9 mouse cellular contexts compared by ENCODE assay signal in genomic region chr9:63651594-63651993, GRCm38 (mm10). TPM values are rescaled to one million over a fixed set of nuclear protein-coding genes. Genes with fewer than 3 reads are reported as not detected.
A peak's percentile ranks its signal among the peaks of the same experiment; 100 is the strongest.
DNase-seq lines count a peak whose midpoint lies in the region; ATAC-seq and TF ChIP-seq lines count a peak whose summit lies in the region.
"Had no signal": no experiment of that assay in that cellular context is flagged by ENCODE, and none has a peak within 500 bp of the region (broad histone marks: within the 10 kb centered on the region; RNA-seq: fewer than 3 reads in every experiment).

No protein-coding gene starts in this region.

- H3K4me2 ChIP-seq in intestine, embryonic 16.5 days (ENCODE audit: low read depth, low read length), result no peak overlapping the region
- H3K4me2 ChIP-seq in intestine, postnatal 0 days (replicated peaks; ENCODE audit: low read depth), result no peak overlapping the region
- H3K4me2 ChIP-seq in midbrain, postnatal 0 days (ENCODE audit: low read depth, low read length, poor library complexity, severe bottlenecking), result no peak overlapping the region

- no peaks in the 10 kb centered on the region for H3K9me3 ChIP-seq in intestine, embryonic 16.5 days (ENCODE audit: control insufficient read depth, low read length)
- no peaks in the 10 kb centered on the region for H3K9me3 ChIP-seq in intestine, postnatal 0 days (ENCODE audit: control insufficient read depth)
- no peaks in the 10 kb centered on the region for H3K9me3 ChIP-seq in E14TG2a.4 (ENCODE audit: low read length)
- H3K9me3 ChIP-seq in midbrain, postnatal 0 days (ENCODE audit: low read length), result no peaks in the 10 kb centered on the region

- ATAC-seq in intestine, embryonic 16.5 days, result no peak
- no peak for ATAC-seq in intestine, postnatal 0 days
- ATAC-seq in midbrain, postnatal 0 days (ENCODE audit: low FRiP score), result no peak

- H3K4me3 ChIP-seq in intestine, embryonic 16.5 days (ENCODE audit: low read length), result no peak overlapping the region
- no peak overlapping the region for H3K4me3 ChIP-seq in intestine, postnatal 0 days (ENCODE audit: low read depth, low read length)
- 0 out of 2 replicates have a peak overlapping the region, but pooled peaks have one; percentile 67 for H3K4me3 ChIP-seq in E14TG2a.4 (replicated peaks; ENCODE audit: low read length)
- no peak overlapping the region for H3K4me3 ChIP-seq in midbrain, postnatal 0 days (ENCODE audit: low read depth, low read length)

- peak overlapping the region; percentile 24; the same call in 1 of the 2 replicates for H3K27ac ChIP-seq in intestine, embryonic 16.5 days (ENCODE audit: low read length)
- H3K27ac ChIP-seq in intestine, postnatal 0 days (ENCODE audit: low read depth, low read length), result no peak overlapping the region
- no peak overlapping the region for H3K27ac ChIP-seq in midbrain, postnatal 0 days (ENCODE audit: low read depth, low read length)

- TF ChIP-seq CTCF in intestine, postnatal 0 days (IDR thresholded peaks at IDR 0.05; ENCODE audit: low read depth), result no peak
- no peak for TF ChIP-seq CTCF in E14TG2a.4 (conservative IDR thresholded peaks at IDR 0.05; ENCODE audit: low read length)
- no peak for TF ChIP-seq CTCF in midbrain, postnatal 0 days (IDR thresholded peaks at IDR 0.05)

- no peak overlapping the region; the same call in 1 of the 2 replicates for H3K9ac ChIP-seq in intestine, embryonic 16.5 days (ENCODE audit: low read depth, low read length)
- no peak overlapping the region for H3K9ac ChIP-seq in intestine, postnatal 0 days (ENCODE audit: low read depth, low read length)
- no peak overlapping the region for H3K9ac ChIP-seq in midbrain, postnatal 0 days (replicated peaks; ENCODE audit: low read length, poor library complexity, severe bottlenecking)

- H3K4me1 ChIP-seq in intestine, embryonic 16.5 days (ENCODE audit: control insufficient read depth, insufficient read depth, low read length), result peaks cover 7% of the 10 kb centered on the region
- H3K4me1 ChIP-seq in intestine, postnatal 0 days (replicated peaks; ENCODE audit: control insufficient read depth, insufficient read depth, low read length), result no peaks in the 10 kb centered on the region
- peaks cover 24% of the 10 kb centered on the region for H3K4me1 ChIP-seq in E14TG2a.4 (replicated peaks; ENCODE audit: low read depth, low read length)
- H3K4me1 ChIP-seq in midbrain, postnatal 0 days (ENCODE audit: insufficient read depth, low read length), result no peaks in the 10 kb centered on the region; the same call in 1 of the 2 replicates

- peaks cover 8% of the 10 kb centered on the region; the same call in 1 of the 2 replicates for H3K36me3 ChIP-seq in intestine, embryonic 16.5 days (ENCODE audit: control insufficient read depth, insufficient read depth, low read length)
- peaks cover 66% of the 10 kb centered on the region for H3K36me3 ChIP-seq in intestine, postnatal 0 days (ENCODE audit: control insufficient read depth, insufficient read depth)
- peaks cover 46% of the 10 kb centered on the region for H3K36me3 ChIP-seq in E14TG2a.4 (ENCODE audit: insufficient read depth, low read length)
- H3K36me3 ChIP-seq in midbrain, postnatal 0 days (ENCODE audit: insufficient read depth, low read length), result no peaks in the 10 kb centered on the region

- 52% methylated on average over 11 of the region's 11 CpGs for WGBS in intestine, embryonic 16.5 days
- WGBS in intestine, postnatal 0 days, result 61% methylated on average over 11 of the region's 11 CpGs
- WGBS in midbrain, postnatal 0 days, result 70% methylated on average over 11 of the region's 11 CpGs

- H3K27me3 ChIP-seq in intestine, embryonic 16.5 days (replicated peaks; ENCODE audit: control insufficient read depth, insufficient read depth, low read length), result no peaks in the 10 kb centered on the region
- H3K27me3 ChIP-seq in intestine, postnatal 0 days (replicated peaks; ENCODE audit: control insufficient read depth, insufficient read depth, low read length), result no peaks in the 10 kb centered on the region
- no peaks in the 10 kb centered on the region for H3K27me3 ChIP-seq in E14TG2a.4 (ENCODE audit: insufficient read depth, low read length)
- H3K27me3 ChIP-seq in midbrain, postnatal 0 days (ENCODE audit: insufficient read depth, low read length), result no peaks in the 10 kb centered on the region

- peak; percentile 87 for DNase-seq in fibroblast of lung, adult 2 months (ENCODE audit: low read depth)
- peak; percentile 63 for DNase-seq in kidney, postnatal 14 days
- DNase-seq in thymus, postnatal 4 days, result no peak
- no peak for DNase-seq in adrenal gland, postnatal 4 days (ENCODE audit: low spot score in 2 of 2)
- DNase-seq in midbrain, postnatal 0 days (ENCODE audit: low spot score), result no peak

RNA-seq across cellular contexts. Expression of gene Aagab, which starts 49.1 kb away (rescaled TPM):
- polyA plus RNA-seq in intestine, embryonic 16.5 days (2015; fragmentation: Nextera tagmentation; extraction: Ambion mirVana), result 27.8 and 28.1 TPM in 2 replicates
- polyA plus RNA-seq in intestine, postnatal 0 days (2015; fragmentation: Nextera tagmentation; extraction: Ambion mirVana), result 26.1 and 26.5 TPM in 2 replicates
- total RNA-seq in adrenal gland, postnatal 4 days (2021), result 10 to 100 TPM; 23.8 to 24.6 TPM
- total RNA-seq in midbrain, postnatal 0 days (2014; rRNA removed), result 39.1 and 45.5 TPM in 2 replicates
- 58.9 and 59.7 TPM in 2 replicates for polyA plus RNA-seq in midbrain, postnatal 0 days (2015; fragmentation: Nextera tagmentation; extraction: Ambion mirVana)

RNA-seq across cellular contexts. Expression of gene Iqch, which starts 49.3 kb away (rescaled TPM):
- polyA plus RNA-seq in intestine, embryonic 16.5 days (2015; fragmentation: Nextera tagmentation; extraction: Ambion mirVana), result 0.06 TPM in 1 of 2 replicates, not detected in the other
- 0.04 TPM in 1 of 2 replicates, not detected in the other for polyA plus RNA-seq in intestine, postnatal 0 days (2015; fragmentation: Nextera tagmentation; extraction: Ambion mirVana)
- total RNA-seq in adrenal gland, postnatal 4 days (2021), result under 1 TPM in 1 of 2 experiments, not detected in 1; 0.20 TPM
- 0.14 TPM in 1 of 2 replicates, not detected in the other for total RNA-seq in midbrain, postnatal 0 days (2014; rRNA removed)
- 0.12 and 0.20 TPM in 2 replicates for polyA plus RNA-seq in midbrain, postnatal 0 days (2015; fragmentation: Nextera tagmentation; extraction: Ambion mirVana)
- total RNA-seq: megakaryocyte progenitor cell, adult 5-6 weeks had no signal

Comparison
In these comparisons a context has a peak if more than half of its experiments do, and no peak if none do; other contexts are left out.
1. DNase-seq: peak in fibroblast of lung, adult 2 months (single experiment) and kidney, postnatal 14 days (single experiment); none in thymus, postnatal 4 days (single experiment), adrenal gland, postnatal 4 days (0 of 2) and midbrain, postnatal 0 days (single experiment).